Mouse (Mus musculus) lung, adult 2 months (tissue): ENCODE results near the gene C130074G19Rik. TPM values are rescaled to one million over a fixed set of nuclear protein-coding genes. Genes with fewer than 3 reads are reported as not detected.

Experiments
- DNase-seq: peaks from one replicate; pipeline ENCODE4 v3.0.0; 2022
- H3K4me1 ChIP-seq: fragments of 200-500 bp; 2 replicates; pipeline ENCODE4 v1.6.1; 2011; ENCODE audit warnings: low read length; ENCODE audit not compliant: control insufficient read depth, insufficient read depth
- H3K4me3 ChIP-seq: fragments of 200-500 bp; replicated peaks from 2 replicates; pipeline ENCODE3; 2011; ENCODE audit warnings: low read depth, mild to moderate bottlenecking, control low read depth, low read length; ENCODE audit errors: extremely low read depth
- CTCF ChIP-seq: fragments of 200-500 bp; IDR thresholded peaks from 2 replicates; pipeline ENCODE4 v1.5.1; 2011; ENCODE audit warnings: mild to moderate bottlenecking, low read length, control low read depth; ENCODE audit not compliant: insufficient read depth
- POLR2A ChIP-seq: fragments of 200-500 bp; IDR thresholded peaks from 2 replicates; pipeline ENCODE4 v1.6.1; 2011; ENCODE audit warnings: low read depth, mild to moderate bottlenecking, control low read depth, low read length, borderline replicate concordance; ENCODE audit errors: extremely low read depth
- WGBS: fragments of 180-500 bp; shearing (Covaris S2); methylation state at CpG from one replicate; pipeline ENCODE4 v1.1.7; 2018; 5-methylcytosine and 5-hydroxymethylcytosine counted together
- polyA plus RNA-seq: library from polyadenylated mRNA; depleted of rRNA; stranded (reverse); fragments of >200 nt; gene quantifications from 2 replicates; pipeline ENCODE4 v1.2.3, GENCODE M21; 2012

The C130074G19Rik gene
- polyA plus RNA-seq, 1 experiment, result 31.7 TPM

DNA sequence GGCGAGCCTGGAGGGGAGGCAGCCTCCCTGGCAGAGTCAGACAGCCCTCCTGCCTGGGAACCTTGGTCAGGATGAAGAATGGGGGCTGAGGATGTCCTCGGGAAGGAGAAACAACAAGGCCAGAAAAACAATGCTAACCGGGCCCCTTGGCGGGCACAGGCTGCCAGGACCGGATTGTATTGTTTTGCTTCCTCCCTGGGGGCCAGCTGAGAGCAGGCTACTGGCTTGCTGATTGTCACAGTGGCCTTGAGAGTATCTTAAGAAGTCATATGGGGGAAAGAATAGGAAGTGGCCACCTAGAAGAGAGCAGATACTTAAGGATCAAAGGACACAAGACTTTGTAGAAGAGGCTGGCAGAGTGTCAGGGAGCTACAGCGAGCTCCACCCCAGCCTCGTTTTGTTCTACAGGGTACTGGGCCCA, 18.6 kb downstream of the C130074G19Rik start:
- peaks cover 5% of the 10 kb centered on the region for H3K4me1 ChIP-seq
- DNase-seq, result peak; percentile 20
- TF ChIP-seq POLR2A, result no peak
- no peak for TF ChIP-seq CTCF
- WGBS, result 35% methylated on average over 7 of the region's 7 CpGs
- no peak overlapping the region for H3K4me3 ChIP-seq

DNA sequence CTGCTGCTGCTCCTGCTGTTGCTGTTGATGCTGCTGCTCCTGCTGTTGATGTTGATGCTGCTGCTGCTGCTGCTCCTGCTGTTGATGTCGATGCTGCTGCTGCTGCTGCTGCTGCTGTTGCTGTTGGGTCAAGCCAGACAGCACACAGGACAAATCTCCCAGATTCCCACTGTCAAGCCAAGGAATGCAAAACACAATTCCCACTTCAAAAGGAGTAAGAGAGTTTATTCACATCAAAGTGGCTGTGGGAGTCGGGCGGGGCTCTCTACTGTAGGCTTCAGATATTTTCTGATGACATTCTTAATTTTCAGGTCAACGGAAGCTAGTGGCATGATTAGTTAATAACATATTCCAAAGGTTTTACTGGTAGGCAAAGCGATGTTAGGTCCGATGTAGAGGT, 20.4 kb downstream of the C130074G19Rik start:
- DNase-seq, result no peak
- H3K4me1 ChIP-seq, result peaks cover 5% of the 10 kb centered on the region
- 77% methylated on average over 6 of the region's 6 CpGs for WGBS
- TF ChIP-seq POLR2A, result no peak
- TF ChIP-seq CTCF, result no peak
- H3K4me3 ChIP-seq, result no peak overlapping the region

DNA sequence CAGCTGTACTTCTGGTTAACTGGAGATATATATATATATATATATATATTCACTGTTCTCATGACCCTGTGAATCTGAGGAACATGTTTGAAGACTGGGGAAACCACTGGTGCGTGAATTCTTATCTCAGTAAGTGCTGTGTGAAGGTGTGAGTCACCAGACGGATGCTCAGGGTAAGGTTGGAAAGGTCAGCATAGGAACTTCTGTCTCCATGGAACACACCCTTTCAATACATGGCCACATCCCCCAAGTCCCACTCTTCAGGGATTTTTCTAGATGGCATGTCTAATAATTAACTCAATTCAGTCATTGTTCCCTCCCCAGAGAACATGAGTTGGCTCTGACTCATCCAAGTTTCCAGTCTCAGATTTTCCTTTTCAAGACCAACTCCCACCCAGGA, 21.5 kb downstream of the C130074G19Rik start:
- WGBS, result 55% methylated on average over 2 of the region's 2 CpGs
- TF ChIP-seq POLR2A (no peak), CTCF (no peak)
- DNase-seq, result no peak
- no peak overlapping the region for H3K4me3 ChIP-seq
- peaks cover 5% of the 10 kb centered on the region for H3K4me1 ChIP-seq

DNA sequence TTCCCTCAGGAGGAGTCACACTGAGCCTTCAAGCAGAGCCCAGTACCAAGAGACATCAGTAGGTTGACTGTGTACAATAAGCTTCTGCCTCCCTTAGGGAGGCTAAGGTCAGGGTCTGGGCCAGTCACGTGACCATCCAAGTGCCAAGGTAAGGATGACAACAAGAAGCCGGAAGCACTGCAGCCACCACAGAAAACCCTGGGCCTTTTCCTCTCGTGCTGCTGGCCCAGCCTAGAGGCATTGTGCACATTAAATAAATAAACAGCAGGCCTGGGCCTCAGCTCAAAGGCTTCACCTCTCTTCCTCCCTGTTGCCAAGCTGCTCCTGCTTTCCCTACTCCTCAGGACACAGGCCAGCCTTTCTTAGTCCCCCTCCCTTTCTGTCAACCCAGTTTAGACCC, 22.7 kb downstream of the C130074G19Rik start:
- Histone ChIP-seq H3K4me3 (no peak overlapping the region), H3K4me1 (peaks cover 5% of the 10 kb centered on the region)
- WGBS, result 29% methylated on average over 3 of the region's 3 CpGs
- DNase-seq, result no peak
- no peak for TF ChIP-seq CTCF
- no peak for TF ChIP-seq POLR2A

DNA sequence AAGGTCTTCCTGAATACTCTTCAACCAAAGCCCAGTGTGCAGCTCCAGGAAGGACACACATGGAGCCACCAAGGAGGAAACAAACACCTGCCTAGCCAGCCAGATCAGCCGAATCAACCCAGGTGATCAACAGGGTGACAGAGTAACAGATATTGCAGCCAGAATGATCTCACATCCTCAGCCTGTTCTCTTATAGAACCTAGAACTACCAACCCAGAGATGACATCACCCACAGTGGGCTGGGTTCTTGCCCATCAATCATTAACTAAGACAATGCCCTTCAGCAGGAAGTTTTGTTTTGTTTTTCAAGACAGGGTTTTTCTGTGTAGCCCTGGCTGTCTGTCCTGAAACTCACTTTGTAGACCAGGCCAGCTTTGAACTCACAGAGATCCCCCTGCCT, 24.8 kb downstream of the C130074G19Rik start:
- Histone ChIP-seq H3K4me1 (peaks cover 3% of the 10 kb centered on the region), H3K4me3 (no peak overlapping the region)
- TF ChIP-seq POLR2A (no peak), CTCF (no peak)
- 46% methylated on average over 1 of the region's 1 CpGs for WGBS
- DNase-seq, result no peak

DNA sequence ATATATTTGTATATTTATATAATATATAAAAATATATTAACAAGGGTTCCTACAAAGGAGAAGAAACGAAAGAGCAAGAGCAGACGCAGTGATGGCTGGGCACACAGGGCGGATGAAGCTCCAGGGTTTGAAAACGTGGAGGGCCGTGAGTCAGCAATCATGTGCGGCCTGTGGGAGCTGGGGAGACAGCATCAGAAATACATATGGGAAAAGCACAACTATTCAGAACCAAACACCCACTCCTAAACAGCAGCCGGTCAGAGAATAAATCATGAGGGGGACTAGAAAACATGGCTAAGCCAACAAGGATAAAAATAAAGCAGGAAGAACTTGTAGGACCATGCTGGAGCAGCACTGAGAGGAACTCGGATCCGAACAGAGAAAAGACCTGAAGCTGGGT, 25.8 kb downstream of the C130074G19Rik start:
- WGBS, result 89% methylated on average over 9 of the region's 9 CpGs
- TF ChIP-seq CTCF (no peak), POLR2A (no peak)
- no peak for DNase-seq
- peaks cover 5% of the 10 kb centered on the region for H3K4me1 ChIP-seq
- H3K4me3 ChIP-seq, result no peak overlapping the region

DNA sequence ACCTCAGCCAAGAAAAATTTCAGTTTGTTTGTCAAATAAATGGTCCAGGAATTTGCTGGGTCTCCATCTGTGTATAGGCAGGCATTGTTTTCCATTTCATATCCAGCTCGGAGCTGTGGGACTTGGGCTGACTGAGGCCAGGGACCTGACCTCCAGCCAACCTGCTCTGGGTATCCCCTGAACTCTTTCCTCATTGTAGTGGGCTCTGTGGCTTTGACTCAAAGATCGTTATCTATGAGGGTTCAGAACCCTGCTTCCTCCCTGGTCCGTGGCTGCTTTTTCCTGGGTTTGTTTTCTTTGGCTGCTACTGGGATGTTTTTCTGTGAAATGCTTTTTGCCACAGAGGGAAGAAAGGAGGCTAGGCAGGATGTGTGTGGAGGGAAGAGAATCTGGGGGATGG, 29.1 kb downstream of the C130074G19Rik start:
- Histone ChIP-seq H3K4me1 (peaks cover 15% of the 10 kb centered on the region), H3K4me3 (no peak overlapping the region)
- TF ChIP-seq POLR2A (no peak), CTCF (no peak)
- WGBS, result 20% methylated on average over 3 of the region's 3 CpGs
- no peak for DNase-seq

DNA sequence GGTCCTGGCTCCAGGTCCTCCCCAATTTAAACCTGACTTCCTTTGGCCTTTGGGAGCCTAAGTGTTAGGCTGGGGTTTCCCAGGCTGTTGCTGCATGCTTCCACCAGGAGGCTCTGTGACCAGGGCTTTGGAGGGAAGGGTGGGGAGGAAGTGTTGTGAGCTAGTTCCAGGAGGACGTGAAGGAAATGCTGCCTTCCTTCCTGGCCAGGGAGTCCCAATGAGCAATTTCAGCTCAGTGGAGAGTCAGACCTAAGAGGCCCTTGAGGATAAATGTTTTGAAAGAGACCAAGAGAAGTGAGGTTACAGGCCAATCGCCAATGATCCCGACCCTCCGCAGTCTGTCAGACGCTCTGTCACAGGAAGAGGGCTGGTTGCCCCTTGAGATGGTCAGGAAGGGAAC, 29.7 kb downstream of the C130074G19Rik start:
- TF ChIP-seq CTCF (peak; percentile 93), POLR2A (0 out of 2 replicates have a peak, but pooled peaks have one; percentile 27)
- DNase-seq, result peak; percentile 74
- H3K4me1 ChIP-seq, result peaks cover 15% of the 10 kb centered on the region
- H3K4me3 ChIP-seq, result no peak overlapping the region
- 6% methylated on average over 5 of the region's 5 CpGs for WGBS

DNA sequence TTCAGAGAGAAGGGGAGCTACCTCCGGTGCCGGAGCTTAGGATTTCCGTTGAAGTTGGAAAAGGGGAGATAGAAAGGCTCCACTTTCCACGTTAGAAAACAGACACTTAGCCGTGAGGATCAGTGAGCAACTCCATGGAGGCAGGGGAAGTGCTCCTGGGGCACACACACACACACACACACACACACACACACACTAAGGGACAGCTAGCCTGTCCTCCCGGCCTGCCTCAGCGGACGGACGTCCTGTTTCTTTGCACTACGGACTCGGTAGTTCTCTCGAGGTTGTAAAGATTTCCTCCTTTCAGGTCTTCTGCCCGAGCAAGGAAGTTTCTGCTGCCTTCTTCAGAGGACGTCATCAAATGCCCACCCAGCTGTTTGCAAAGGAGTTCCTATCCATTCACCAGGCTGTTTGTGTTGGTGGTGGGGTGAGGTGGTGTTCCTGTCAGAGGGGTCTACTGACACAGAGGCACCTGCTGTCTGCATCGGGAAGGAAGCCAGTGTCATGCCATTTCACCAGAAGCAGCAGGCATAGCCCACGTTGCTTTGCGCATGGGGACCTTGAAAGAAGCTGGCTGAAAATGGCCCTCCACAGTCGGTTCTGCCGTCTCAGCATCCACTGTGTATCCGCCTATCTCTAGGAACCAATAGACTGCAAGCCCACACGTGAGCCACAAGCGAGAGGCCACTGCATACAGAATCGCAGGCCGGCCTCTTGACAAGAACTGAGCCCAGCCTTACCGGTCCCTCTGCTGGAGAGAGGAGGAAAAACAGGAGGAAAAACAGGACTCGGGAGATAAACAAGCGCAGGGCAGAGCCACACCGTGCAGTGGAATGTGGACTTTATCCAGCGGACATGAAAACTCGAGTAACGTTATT, 31.0 kb downstream of the C130074G19Rik start:
- Histone ChIP-seq H3K4me3 (peak overlapping the region; percentile 17), H3K4me1 (peaks cover 15% of the 10 kb centered on the region)
- WGBS, result 8% methylated on average over 31 of the region's 31 CpGs
- TF ChIP-seq POLR2A (peak; percentile 58; the same call in 1 of the 2 replicates), CTCF (peak; percentile 63)
- peak; percentile 62 for DNase-seq

DNA sequence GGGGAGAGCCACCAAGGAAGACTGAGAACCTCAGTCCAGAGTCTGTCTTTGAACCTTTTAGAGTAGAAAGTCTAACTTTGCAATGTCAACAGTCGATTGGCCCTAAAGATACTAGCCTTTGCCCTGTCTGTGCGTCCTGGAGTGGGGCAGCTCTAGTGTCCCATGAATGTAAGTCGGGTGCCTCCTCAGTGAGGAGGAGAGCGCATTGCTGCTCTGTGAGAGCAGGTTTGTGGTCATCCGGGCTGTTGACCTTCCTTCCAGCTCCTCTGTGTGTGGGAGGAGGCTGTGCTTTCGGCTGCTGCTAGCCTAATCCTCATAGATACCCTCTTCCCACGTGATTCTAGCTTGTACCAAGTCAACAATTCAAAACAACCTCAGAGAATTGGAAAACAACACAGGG, 31.9 kb downstream of the C130074G19Rik start:
- WGBS, result 39% methylated on average over 7 of the region's 7 CpGs
- no peak for TF ChIP-seq POLR2A
- TF ChIP-seq CTCF, result no peak
- Histone ChIP-seq H3K4me3 (no peak overlapping the region), H3K4me1 (peaks cover 15% of the 10 kb centered on the region)
- no peak for DNase-seq
